Mouse (Mus musculus): Measurements from ENCODE around the gene Arhgap15. TPM values are rescaled to one million over a fixed set of nuclear protein-coding genes. Genes with fewer than 3 reads are reported as not detected.

Arhgap15 gene
- total and polyA plus RNA-seq, 3 experiments = 1.5 to 2.8 TPM; not detected in 1

GRCm38 (mm10) chr2:44016720-44017119, 268.1 kb downstream of the Arhgap15 start:
- Histone ChIP-seq H3K9me3 (replicated peaks; ENCODE audit: insufficient read depth, low read length) (no peaks in the 10 kb centered on the region), H3K36me3 (ENCODE audit: control insufficient read depth in 1 of 2, insufficient read depth in 2 of 2, low read length in 2 of 2) (no peaks in the 10 kb centered on the region), H3K27ac (ENCODE audit: control insufficient read depth, low read depth, low read length) (no peak overlapping the region), H3K4me3 (ENCODE audit: control insufficient read depth in 1 of 2, insufficient read depth in 1 of 2, low read depth in 2 of 2, low read length in 2 of 2) (no peak overlapping the region), H3K79me2 (ENCODE audit: control insufficient read depth, insufficient read depth, low read length, poor library complexity) (no peaks in the 10 kb centered on the region), H3K9ac (ENCODE audit: control insufficient read depth, low read depth, low read length, poor library complexity, severe bottlenecking) (no peak overlapping the region), H3K27me3 (ENCODE audit: control insufficient read depth in 1 of 2, insufficient read depth in 2 of 2, low read length in 2 of 2) (no peaks in the 10 kb centered on the region), H3K4me1 (ENCODE audit: control insufficient read depth in 1 of 2, insufficient read depth in 2 of 2, low read length in 2 of 2) (no peaks in the 10 kb centered on the region)
- DNase-seq (ENCODE audit: low read depth, low spot score) = no peak
- TF ChIP-seq BHLHE40 (IDR thresholded peaks at IDR 0.05; ENCODE audit: borderline replicate concordance, low read depth, low read length) = no peak
- TF ChIP-seq ETS1 (IDR thresholded peaks at IDR 0.05; ENCODE audit: low read depth, low read length) = no peak
- TF ChIP-seq USF1 (IDR thresholded peaks at IDR 0.05; ENCODE audit: low read depth, low read length) = no peak
- TF ChIP-seq NELFE (IDR thresholded peaks at IDR 0.05; ENCODE audit: low read depth, low read length) = no peak
- TF ChIP-seq ZMIZ1 (IDR thresholded peaks at IDR 0.05; ENCODE audit: low read depth, low read length) = no peak
- TF ChIP-seq ZC3H11A (IDR thresholded peaks at IDR 0.05; ENCODE audit: low read depth, low read length) = no peak
- no peak for TF ChIP-seq POLR2AphosphoS5 (IDR thresholded peaks at IDR 0.05; ENCODE audit: borderline replicate concordance, low read depth, low read length)
- TF ChIP-seq SIN3A (IDR thresholded peaks at IDR 0.05; ENCODE audit: low read length) = no peak
- TF ChIP-seq SMC3 (IDR thresholded peaks at IDR 0.05; ENCODE audit: low read depth, low read length) = no peak
- no peak for TF ChIP-seq ELF1 (IDR thresholded peaks at IDR 0.05; ENCODE audit: low read depth, low read length)
- no peak for TF ChIP-seq MEF2A (IDR thresholded peaks at IDR 0.05; ENCODE audit: extremely low read depth, insufficient replicate concordance, low read depth, low read length, poor library complexity, severe bottlenecking)

GRCm38 (mm10) chr2:44017405-44018026, 268.9 kb downstream of the Arhgap15 start:
- TF ChIP-seq POLR2AphosphoS5 (IDR thresholded peaks at IDR 0.05; ENCODE audit: borderline replicate concordance, low read depth, low read length) (no peak), TCF12 (IDR thresholded peaks at IDR 0.05; ENCODE audit: low read depth, low read length) (no peak), SIN3A (IDR thresholded peaks at IDR 0.05; ENCODE audit: low read length) (no peak), GABPA (IDR thresholded peaks at IDR 0.05; ENCODE audit: low read depth, low read length) (no peak), E2F4 (IDR thresholded peaks at IDR 0.05; ENCODE audit: borderline replicate concordance, low read depth, low read length) (no peak), CHD2 (IDR thresholded peaks at IDR 0.05; ENCODE audit: low read length) (no peak), RCOR1 (IDR thresholded peaks at IDR 0.05; ENCODE audit: low read depth, low read length) (no peak), JUND (IDR thresholded peaks at IDR 0.05; ENCODE audit: low read depth, low read length) (no peak), ZKSCAN1 (IDR thresholded peaks at IDR 0.05; ENCODE audit: low read depth, low read length) (no peak), MAX (IDR thresholded peaks at IDR 0.05; ENCODE audit: low read length) (no peak), ELF1 (IDR thresholded peaks at IDR 0.05; ENCODE audit: low read depth, low read length) (no peak), HCFC1 (IDR thresholded peaks at IDR 0.05; ENCODE audit: low read depth, low read length) (no peak), POLR2A (IDR thresholded peaks at IDR 0.05; ENCODE audit: control insufficient read depth in 1 of 2, insufficient read depth in 1 of 2, low read depth in 1 of 2, low read length in 2 of 2, poor library complexity in 1 of 2) (no peak), MAFK (IDR thresholded peaks at IDR 0.05; ENCODE audit: borderline replicate concordance, low read depth, low read length) (no peak), UBTF (IDR thresholded peaks at IDR 0.05; ENCODE audit: borderline replicate concordance, insufficient read depth, low read depth, low read length) (no peak), ZMIZ1 (IDR thresholded peaks at IDR 0.05; ENCODE audit: low read depth, low read length) (no peak)
- Histone ChIP-seq H3K27ac (ENCODE audit: control insufficient read depth, low read depth, low read length) (no peak overlapping the region), H3K4me3 (ENCODE audit: control insufficient read depth in 1 of 2, insufficient read depth in 1 of 2, low read depth in 2 of 2, low read length in 2 of 2) (no peak overlapping the region), H3K79me2 (ENCODE audit: control insufficient read depth, insufficient read depth, low read length, poor library complexity) (no peaks in the 10 kb centered on the region), H3K9ac (ENCODE audit: control insufficient read depth, low read depth, low read length, poor library complexity, severe bottlenecking) (no peak overlapping the region), H3K4me1 (ENCODE audit: control insufficient read depth in 1 of 2, insufficient read depth in 2 of 2, low read length in 2 of 2) (no peaks in the 10 kb centered on the region), H3K27me3 (ENCODE audit: control insufficient read depth in 1 of 2, insufficient read depth in 2 of 2, low read length in 2 of 2) (no peaks in the 10 kb centered on the region), H3K36me3 (ENCODE audit: control insufficient read depth in 1 of 2, insufficient read depth in 2 of 2, low read length in 2 of 2) (no peaks in the 10 kb centered on the region), H3K9me3 (replicated peaks; ENCODE audit: insufficient read depth, low read length) (no peaks in the 10 kb centered on the region)
- DNase-seq (ENCODE audit: low read depth, low spot score) = no peak
